Mouse (Mus musculus): ENCODE results near the gene Serpina3j. TPM values are rescaled to one million over a fixed set of nuclear protein-coding genes. Genes with fewer than 3 reads are reported as not detected.
A peak's percentile ranks its signal among the peaks of the same experiment; 100 is the strongest.
"Not testable (repeated sequence)": the region's sequence is repeated elsewhere in the genome, so short reads cannot be mapped to it uniquely, and the experiment has no call there.

The Serpina3j gene
- total RNA-seq (2021), result not detected

- no peak for DNase-seq (ENCODE audit: extremely low spot score in 1 of 2, low spot score in 1 of 2)
These were observed at the start of gene Serpina3j for GRCm38 (mm10) chr12:104314253-104314652. TSS of gene Serpina3j (plus strand) at chr12:104314553.

- DNase-seq (ENCODE audit: extremely low spot score in 1 of 2, low spot score in 1 of 2), result no peak
These were observed 48.0 kb upstream of the Serpina3j start for GRCm38 (mm10) chr12:104266374-104266773.

DNA sequence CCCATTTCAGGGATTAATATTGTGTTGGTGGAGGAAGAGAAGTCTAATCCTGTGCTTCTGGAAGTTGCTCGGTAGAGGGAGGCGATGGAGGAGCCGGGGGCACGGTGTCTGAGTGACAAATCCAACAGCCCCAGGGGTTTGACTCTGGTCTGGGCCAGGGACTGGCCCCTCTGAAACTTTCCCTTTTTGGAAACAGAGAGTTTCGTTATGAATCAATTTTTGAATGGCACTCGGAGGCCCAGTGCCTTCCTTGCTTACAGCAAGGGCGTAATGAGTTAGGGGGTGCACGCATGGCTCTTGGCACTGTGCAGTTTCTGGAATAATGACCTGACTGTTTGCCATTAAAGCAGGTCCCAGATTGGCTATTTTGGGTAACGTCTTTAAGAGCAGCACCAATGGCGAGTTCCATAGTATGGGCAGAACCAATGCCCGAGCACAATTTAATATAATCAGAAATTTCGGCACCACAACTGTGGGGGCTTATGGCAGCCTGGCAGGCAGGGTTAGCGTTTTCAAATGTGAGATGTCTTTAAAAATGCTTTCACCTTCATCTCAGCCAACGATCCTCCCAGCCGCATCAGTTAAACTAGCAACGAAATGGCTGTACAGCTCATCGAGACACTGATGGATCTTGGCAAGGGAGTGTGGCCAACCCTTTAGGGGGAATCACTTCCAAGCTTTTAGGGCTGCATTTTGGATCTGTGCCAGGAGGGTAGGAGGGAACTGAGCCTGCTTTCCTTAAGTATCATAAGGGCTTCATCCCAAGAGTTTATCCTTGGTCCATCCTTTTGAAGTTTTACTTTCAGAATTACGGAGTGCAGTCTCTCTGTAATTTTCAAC, 35.9 kb upstream of the Serpina3j start:
- no peak for DNase-seq (ENCODE audit: extremely low spot score in 1 of 2, low spot score in 1 of 2)

GRCm38 (mm10) chr12:104279056-104279435, 35.3 kb upstream of the Serpina3j start:
- no peak for DNase-seq (ENCODE audit: extremely low spot score in 1 of 2, low spot score in 1 of 2)

DNA sequence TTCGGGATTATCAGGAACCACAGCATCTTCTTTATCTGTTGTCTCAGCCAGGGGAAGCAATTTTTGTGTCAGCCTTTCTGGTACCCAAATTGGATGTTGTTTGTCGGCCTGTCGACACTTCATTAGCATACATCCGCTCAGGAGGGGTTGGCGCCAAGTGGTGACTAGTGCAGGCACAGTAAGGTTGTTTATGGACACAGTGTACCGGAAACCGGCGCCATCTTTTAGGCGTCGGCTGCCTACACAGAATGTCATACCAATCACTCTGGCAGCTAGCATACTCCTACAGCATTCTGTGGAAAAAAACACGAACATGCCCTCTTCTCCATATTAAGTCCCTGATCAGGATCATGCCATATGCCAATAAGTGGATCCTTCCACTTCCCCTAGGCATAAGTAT, 31.0 kb upstream of the Serpina3j start:
- no peak for DNase-seq (ENCODE audit: extremely low spot score in 1 of 2, low spot score in 1 of 2)

GRCm38 (mm10) chr12:104288336-104288735, 26.0 kb upstream of the Serpina3j start:
- no peak for DNase-seq (ENCODE audit: extremely low spot score in 1 of 2, low spot score in 1 of 2)

GRCm38 (mm10) chr12:104289872-104290271, 24.5 kb upstream of the Serpina3j start:
- no peak for DNase-seq (ENCODE audit: extremely low spot score in 1 of 2, low spot score in 1 of 2)

DNA sequence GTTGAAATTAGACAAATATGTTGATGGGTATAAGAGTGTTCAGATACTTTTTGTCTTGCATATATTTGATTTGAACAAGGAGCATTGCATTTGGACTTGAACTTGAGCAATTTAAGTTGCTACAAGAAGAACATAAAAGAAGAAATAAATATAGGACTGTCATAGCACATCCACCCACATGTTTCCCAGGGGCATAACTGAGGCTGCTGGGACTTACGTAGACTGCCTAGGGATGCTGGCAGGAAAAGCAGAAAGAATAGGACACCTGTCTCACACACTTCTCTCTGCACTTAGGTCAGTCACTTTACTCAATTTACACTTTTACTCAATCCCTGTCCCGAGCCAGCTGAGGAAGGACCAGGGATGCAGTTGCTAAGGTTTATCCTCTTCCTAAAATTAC, 20.4 kb upstream of the Serpina3j start:
- DNase-seq (ENCODE audit: extremely low spot score in 1 of 2, low spot score in 1 of 2), result no peak

- no peak for DNase-seq (ENCODE audit: extremely low spot score in 1 of 2, low spot score in 1 of 2)
These were observed 16.3 kb upstream of the Serpina3j start for GRCm38 (mm10) chr12:104298049-104298448.

- no peak for DNase-seq (ENCODE audit: extremely low spot score in 1 of 2, low spot score in 1 of 2)
These were observed 8.4 kb upstream of the Serpina3j start for GRCm38 (mm10) chr12:104305991-104306390.

GRCm38 (mm10) chr12:104322454-104322853, 8.1 kb downstream of the Serpina3j start:
- no peak for DNase-seq (ENCODE audit: extremely low spot score in 1 of 2, low spot score in 1 of 2)

GRCm38 (mm10) chr12:104331701-104332100, 17.3 kb downstream of the Serpina3j start:
- DNase-seq (ENCODE audit: extremely low spot score in 1 of 2, low spot score in 1 of 2), result no peak

DNA sequence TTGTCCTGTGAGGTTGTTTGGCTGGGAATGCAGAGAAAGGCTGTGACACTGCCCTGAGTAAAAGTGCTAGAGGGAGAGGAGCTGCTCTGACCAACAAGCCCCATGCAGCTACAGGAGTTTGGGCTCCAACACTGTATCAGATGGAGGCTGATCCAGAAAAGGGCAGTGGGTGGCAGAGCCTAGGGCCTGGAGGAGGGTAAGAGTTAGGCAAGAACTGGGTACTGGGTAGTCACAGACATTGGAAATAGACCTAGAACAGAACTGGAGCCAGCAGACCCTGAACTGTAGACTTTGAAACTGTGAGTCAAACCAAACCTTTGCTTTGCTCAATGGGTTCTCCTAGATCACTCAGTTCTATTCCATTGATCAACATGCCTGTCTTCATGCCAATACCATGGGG, 22.5 kb downstream of the Serpina3j start:
- not testable (repeated sequence) for DNase-seq (ENCODE audit: extremely low spot score in 1 of 2, low spot score in 1 of 2)

- DNase-seq (ENCODE audit: extremely low spot score in 1 of 2, low spot score in 1 of 2), result not testable (repeated sequence)
These were observed 23.9 kb downstream of the Serpina3j start, which contains the start of the genes Serpina3k and Serpina3m for GRCm38 (mm10) chr12:104338226-104338625. TSS of gene Serpina3k (plus strand) at chr12:104338486. TSS of gene Serpina3m (plus strand) at chr12:104338486.

GRCm38 (mm10) chr12:104338705-104339104, 24.4 kb downstream of the Serpina3j start:
- DNase-seq (ENCODE audit: extremely low spot score in 1 of 2, low spot score in 1 of 2), result no peak

GRCm38 (mm10) chr12:104342489-104342888, 28.1 kb downstream of the Serpina3j start:
- DNase-seq (ENCODE audit: extremely low spot score in 1 of 2, low spot score in 1 of 2), result not testable (repeated sequence)

DNA sequence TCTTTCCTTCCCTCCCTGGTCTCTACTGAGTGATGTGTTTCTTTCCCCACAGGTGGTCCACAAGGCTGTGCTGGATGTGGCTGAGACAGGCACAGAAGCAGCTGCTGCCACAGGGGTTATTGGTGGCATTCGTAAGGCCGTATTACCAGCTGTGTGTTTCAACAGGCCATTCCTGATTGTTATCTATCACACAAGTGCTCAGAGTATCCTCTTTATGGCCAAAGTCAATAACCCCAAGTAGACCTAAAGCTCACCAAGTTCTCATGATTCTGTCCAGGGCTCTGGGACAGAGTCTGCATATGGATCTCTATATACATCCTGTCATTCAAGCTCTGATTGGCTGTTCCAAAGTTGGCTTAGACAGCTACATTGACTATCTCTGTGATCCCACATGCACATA, 30.8 kb downstream of the Serpina3j start:
- no peak for DNase-seq (ENCODE audit: extremely low spot score in 1 of 2, low spot score in 1 of 2)

DNA sequence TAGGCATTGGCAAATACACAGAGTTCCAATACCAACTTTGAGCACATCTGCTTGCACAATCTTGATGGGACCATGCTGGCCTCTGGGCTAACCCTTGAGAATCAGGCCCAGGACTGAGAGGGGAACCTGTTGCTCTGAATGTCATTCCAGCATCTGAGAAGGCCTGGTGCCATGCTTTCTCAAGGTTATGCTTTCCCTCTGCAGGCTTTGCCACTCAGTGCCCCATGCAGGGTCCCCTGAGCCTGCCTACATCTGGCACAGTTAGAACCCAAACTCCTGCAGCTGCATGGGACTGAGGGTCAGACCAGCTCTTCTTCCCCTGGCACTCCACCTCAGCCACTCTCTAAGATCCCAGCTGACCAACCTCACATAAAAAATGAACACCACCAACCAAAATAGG, 31.4 kb downstream of the Serpina3j start:
- DNase-seq (ENCODE audit: extremely low spot score in 1 of 2, low spot score in 1 of 2), result no peak

- DNase-seq (ENCODE audit: extremely low spot score in 1 of 2, low spot score in 1 of 2), result no peak
These were observed 32.7 kb downstream of the Serpina3j start for GRCm38 (mm10) chr12:104347091-104347490.

DNA sequence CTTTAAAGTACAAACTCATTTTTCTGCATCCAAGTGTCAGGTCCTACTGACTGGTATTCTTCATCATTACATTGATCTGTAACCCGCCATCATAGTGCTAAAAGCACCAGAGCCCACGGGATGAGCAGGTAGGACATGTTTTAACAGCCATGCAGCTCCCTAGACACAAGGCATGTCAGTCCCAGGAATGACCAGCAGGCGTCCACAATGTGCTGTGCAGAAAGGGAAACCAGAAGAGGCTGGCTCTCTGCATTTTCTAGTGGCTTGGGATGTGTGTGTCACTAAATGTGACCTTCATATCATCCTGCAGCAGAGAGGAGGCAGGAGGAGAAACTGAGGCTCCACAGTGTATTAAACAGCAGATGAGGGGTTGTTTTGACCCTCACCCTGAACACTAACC, 37.5 kb downstream of the Serpina3j start:
- DNase-seq (ENCODE audit: extremely low spot score in 1 of 2, low spot score in 1 of 2), result peak; percentile 28 to 70

GRCm38 (mm10) chr12:104356006-104356405, 41.7 kb downstream of the Serpina3j start:
- no peak for DNase-seq (ENCODE audit: extremely low spot score in 1 of 2, low spot score in 1 of 2)

DNA sequence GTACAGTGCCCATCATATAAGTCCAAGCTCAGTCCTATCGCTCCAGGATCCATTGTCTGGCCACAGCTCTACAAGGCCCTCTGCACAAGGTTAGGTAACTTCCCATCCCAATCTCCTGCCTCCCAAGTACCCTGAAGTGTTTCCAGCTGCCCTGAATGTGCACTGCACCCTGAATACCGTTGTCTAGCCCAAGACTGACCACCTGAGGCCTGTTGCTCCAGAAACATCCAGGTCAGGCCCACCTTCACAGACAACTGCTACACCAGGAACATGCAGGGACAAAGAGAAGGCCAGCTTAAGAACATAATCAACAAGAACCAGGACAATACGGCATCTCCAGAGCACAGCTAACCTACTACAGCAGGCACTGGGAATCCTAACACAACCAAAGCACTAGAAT, 55.6 kb downstream of the Serpina3j start:
- DNase-seq (ENCODE audit: extremely low spot score in 1 of 2, low spot score in 1 of 2), result no peak
